Mouse (Mus musculus): ENCODE results near the gene Nps.
A peak's percentile ranks its signal among the peaks of the same experiment; 100 is the strongest.
"Not testable (repeated sequence)": the region's sequence is repeated elsewhere in the genome, so short reads cannot be mapped to it uniquely, and the experiment has no call there.

Nps gene

DNA sequence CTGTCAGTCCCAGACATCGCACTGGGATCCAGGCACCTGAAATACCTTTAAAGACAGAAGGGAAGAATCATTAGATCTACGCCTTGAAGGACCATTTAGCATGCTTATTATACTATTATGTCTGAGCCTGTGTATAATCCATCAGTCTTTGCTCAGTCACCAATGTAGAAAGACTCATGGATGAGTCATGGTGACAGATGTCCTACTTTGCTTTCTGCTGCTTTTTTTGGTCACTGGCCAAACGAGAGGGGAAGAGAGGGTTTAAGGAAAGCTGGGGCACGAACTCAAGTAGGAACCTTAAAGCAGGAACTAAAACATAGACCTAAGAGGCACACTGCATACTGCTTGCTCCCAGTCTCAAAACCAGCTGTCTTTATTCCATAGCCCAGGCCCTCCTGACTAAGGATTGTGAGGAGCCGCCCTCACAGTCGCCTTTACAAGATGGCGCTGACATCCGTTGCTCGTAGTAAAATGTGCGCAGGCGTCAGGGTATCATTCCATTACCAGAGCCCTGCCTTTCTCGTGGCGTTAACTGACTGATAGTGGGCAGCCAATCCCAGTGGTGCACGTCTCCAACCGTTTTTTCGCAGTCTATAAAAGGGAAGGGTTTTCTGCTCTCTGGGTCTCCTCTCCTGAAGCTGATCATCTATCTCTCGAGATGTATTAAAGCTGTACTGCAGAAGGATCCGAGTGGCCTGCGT lies at the start of gene Nps:
Gene Nps, plus strand, starts transcription at position 651 of the 701 bp plus-strand sequence.
- not testable (repeated sequence) for DNase-seq

GRCm38 (mm10) chr7:135208947-135209567 lies 49.4 kb upstream of the Nps start:
- no peak for DNase-seq

- no peak for DNase-seq
Measured at GRCm38 (mm10) chr7:135210296-135210695, 48.2 kb upstream of the Nps start.

- no peak for DNase-seq
Measured at GRCm38 (mm10) chr7:135210831-135211230, 47.7 kb upstream of the Nps start.

DNA sequence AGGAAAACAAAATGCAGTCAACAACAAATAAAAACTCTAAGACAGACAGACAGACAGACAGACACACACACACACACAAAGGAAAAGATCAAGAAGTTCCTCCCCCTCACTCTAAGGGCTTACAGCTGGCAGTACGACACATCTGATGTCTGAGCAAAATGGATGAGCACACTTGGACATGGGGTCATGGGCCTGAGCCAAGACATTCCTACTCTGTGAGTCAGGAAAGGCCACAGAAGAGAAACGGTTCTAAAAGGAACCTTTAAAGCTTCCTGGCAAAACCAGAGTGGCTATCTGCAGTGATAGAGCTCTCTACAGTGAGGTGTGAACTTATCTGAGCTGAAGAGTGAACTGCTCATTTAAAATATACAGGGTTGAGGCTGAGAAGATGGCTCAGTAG lies 46.0 kb upstream of the Nps start:
- peak; percentile 74 for DNase-seq

DNA sequence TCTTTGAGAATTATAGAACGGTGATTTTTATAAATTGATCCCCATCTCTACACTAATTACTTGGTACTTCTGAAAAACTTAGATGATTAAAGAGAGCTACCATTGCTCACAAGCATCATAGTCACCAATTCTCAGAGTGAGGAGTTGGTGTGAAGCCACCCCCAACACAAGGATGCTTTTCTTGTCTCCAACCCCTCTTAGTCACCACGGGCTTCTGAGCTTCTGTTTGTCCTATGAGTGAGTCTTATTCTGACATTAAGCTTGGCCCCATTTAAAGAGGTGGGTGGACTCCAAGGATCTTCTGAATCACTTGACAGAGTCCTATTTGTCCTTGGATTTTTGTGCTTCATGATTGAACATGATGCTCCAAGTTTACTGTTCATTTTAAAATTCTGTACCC lies 37.0 kb upstream of the Nps start:
- DNase-seq, result no peak

DNA sequence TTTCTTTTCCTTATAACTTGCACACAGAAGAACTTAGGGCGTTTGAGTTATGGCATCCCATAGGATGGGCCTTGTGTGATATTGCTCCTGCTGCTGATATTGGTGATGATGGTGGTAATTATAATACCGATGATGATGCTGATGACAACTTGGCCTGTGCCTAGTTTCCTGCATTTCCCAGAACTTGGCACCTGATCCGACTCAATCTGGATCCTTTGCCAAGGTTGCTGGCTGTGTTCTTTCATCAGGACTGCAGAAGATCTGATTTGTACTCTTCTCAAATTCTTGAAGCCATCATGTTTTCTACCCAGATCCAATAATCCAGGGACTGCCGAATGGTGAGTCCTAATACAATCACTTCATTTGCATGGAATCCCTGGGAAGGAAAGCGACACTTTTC lies 32.5 kb upstream of the Nps start:
- DNase-seq, result no peak

DNA sequence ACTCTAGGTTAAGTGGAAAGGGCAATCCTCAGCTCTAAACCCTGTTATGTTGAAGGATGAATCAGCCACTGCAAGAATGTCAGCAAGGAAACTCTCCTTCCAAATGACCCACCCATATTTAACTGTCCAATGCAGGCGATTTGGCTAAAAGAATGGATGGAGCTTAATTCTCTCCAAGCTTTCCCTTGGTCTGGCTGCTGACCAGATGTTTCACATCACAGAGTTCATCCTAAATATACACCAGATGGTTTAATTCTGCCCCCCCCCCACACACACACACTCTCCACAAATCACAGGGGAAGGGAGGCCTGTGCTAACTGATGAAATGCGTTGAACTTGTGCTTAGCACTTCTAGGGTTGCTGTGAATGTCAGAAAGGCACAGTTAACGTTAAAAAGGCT lies 21.4 kb upstream of the Nps start:
- peak; percentile 30 for DNase-seq

DNA sequence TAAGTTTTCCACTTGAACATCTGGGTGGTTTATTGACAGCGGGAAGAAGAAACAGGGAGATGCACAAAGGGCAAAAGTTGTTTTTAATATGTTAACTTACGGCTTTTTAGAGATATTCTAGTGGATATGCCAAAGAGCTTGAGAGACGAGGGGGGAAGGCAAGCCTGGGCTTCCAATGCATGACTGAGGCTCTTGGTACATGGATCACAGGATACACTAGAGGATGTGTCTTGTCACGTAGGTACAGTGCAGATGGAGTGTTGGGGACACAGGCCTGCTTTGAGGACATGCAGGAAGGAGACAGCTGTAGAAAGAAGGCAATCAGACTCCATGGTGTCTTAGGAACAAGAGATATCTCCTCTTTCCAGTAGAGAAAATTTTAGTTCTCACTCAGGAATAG lies 19.1 kb upstream of the Nps start:
- DNase-seq, result no peak

DNA sequence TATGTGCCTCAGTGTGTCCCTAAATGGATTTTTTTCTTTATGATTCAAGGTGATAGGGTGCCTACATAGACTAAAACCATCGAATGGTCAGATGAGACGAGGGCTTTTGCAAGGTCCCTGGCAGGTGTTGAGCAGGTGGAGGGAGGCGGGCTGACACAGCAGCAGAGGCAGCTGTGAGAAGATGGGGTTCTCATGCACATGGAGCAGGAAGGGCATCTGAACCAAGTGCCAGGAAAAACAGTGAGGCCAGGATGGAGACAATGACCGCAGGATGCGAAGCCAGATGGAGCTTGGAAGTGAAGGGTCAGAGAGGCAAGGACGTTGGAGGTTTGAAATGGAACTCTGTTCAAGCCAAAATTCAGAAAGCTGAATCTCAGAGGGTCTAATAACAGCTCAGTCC lies 18.5 kb upstream of the Nps start:
- DNase-seq, result no peak

- DNase-seq, result peak; percentile 6
Measured at GRCm38 (mm10) chr7:135240636-135241035, 17.9 kb upstream of the Nps start.

GRCm38 (mm10) chr7:135244171-135244880 lies 14.2 kb upstream of the Nps start:
- DNase-seq, result no peak

DNA sequence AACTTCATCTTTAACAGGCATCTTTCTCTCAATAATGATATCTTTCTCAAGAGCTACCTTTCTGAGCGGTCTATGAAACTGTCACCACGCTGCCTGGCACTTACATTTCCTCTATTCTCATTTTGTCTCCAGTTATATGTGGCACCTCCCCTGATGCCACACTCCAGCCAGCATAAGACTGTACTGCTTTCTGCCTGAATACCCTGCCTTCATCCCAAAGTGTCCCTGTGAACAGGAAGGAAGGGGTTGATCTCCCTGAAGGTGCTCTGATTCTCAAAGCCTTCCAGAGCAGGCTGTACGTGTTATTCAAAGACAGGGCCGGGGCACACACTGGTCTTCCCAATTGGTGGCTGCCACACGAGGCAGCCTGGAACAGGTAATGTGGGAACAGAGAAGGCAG lies 12.1 kb upstream of the Nps start:
- no peak for DNase-seq

- DNase-seq, result no peak
Measured at GRCm38 (mm10) chr7:135253249-135253648, 5.3 kb upstream of the Nps start.

DNA sequence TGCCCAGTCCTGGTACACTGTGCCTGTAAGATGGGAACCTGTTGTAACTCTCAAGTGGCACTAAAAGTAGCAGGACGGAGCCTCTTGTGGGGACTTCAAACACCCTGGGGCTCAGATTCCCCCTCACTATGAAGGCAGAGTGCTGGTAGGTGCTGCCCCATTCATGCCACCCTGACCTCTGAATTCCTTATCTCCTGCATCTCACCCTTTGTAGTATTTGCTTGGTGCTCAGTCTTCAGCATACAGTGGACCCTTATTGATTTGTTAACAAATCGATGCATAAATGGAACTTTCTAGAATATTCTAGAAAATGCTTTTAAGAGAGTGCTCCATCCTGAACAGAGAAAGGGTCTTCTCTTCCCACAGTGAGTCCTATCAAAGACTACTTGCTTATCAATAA lies 4.1 kb upstream of the Nps start:
- DNase-seq, result no peak

DNA sequence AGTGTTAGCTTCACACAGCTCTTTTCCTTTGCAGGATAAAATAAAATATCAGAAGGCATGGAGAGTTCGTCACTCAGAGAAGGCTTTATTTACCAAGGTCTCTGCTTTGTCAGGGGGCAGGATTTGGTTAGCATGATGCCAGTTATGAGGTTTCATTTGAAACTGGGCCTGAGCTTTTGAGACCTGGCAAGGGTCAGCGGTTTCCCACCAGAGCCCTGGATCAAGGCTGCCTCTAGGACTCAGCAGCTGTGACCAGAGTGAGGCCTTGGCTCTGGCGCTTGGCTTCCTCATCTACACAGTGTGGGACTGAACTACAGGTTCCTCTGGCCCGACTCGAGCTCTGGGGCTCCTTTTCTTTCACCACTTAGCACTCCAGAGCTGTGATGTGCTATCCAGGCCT lies 12.5 kb downstream of the Nps start:
- DNase-seq, result no peak

GRCm38 (mm10) chr7:135283212-135283611 lies 24.7 kb downstream of the Nps start:
- DNase-seq, result no peak

DNA sequence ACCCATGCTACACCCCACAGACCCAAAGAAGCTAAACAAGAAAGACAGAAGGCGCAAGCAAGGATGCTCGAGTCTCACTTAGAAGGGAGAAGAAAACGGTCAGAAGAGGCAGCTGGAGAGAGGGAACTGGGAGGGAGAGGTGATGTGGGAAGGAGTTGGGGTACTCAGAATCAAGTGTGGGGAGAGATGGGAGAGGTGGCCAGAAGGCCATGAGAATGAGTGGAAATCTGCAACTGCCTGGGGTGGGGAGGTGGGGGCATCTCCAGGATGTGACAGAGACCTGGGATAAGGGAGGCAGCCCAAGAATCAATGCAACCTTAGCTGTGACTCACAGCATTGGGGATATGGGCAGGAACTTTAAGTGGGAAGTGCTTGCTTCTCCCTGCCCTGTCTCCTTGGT lies 31.5 kb downstream of the Nps start:
- no peak for DNase-seq

DNA sequence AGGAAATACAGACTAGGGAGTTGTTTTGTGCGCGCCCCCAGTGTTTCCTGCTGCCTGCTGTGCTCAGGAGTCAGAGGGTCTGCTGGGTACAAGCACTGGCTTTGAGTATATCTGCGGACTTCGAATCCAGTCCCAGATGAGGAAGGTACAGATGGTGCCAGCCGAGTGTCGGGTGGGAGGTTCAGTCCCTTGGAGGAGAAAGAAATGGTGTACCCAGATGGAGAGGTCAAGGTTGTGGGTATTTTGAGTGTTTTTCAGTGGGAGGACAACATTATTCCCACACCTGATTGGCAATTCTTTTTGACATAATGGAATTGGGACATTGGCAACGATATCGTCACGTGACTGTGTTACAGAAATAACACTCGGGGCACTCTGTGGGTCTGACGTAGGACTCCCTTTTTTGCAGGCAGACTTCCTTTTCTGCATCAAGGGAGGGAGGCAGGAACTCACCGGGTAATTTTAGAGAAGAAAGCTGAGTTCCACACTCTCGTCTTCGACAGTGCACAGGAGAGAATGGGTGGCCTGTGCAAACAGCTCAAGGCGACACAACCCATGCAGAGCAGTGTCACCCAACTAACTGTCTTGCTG lies 33.2 kb downstream of the Nps start:
- DNase-seq, result no peak

- no peak for DNase-seq
Measured at GRCm38 (mm10) chr7:135294498-135294897, 36.0 kb downstream of the Nps start.

DNA sequence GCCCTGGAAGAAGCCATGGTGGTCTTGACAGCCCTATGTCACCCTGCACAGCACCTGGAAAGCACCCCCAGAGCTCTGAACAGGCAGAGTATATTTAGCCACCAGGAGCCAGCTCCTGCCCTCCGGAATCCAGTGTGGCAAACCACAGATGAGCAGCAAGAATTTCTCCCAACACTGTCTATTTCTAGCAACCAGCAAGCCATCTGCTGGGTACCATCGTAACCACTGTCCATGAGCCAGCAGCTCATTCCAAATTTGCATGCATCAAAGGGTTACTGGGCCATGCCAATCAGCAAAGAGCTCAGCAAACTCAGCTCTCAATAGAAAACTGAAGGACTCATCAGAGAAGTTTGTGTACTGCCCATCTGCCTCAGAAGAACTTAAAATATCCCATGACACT lies 46.0 kb downstream of the Nps start:
- no peak for DNase-seq

Data from lung, postnatal 10 days (tissue).